Mouse (Mus musculus) MEL (cell line): ENCODE measurements around the gene Cmas.

ENCODE experiments used
- CHD1 ChIP-seq: IDR thresholded peaks from 2 replicates; pipeline ENCODE4 v1.6.1; 2012; ENCODE audit warnings: low read depth, mild to moderate bottlenecking, inconsistent platforms, low read length, improper control_type of control experiment
- CTCF ChIP-seq, 3 experiments: IDR thresholded peaks in 2 of 3; conservative IDR thresholded peaks in 1 of 3; 2 replicates each; pipeline ENCODE4 v1.5.1; 2011 to 2012; ENCODE audit warnings: low read length in 3 of 3, low read depth in 2 of 3, mild to moderate bottlenecking in 2 of 3, improper control_type of control experiment in 1 of 3, inconsistent platforms in 1 of 3, mixed read lengths in 1 of 3, moderate library complexity in 1 of 3; ENCODE audit not compliant: control insufficient read depth in 1 of 3, insufficient read depth in 1 of 3, poor library complexity in 1 of 3, severe bottlenecking in 1 of 3
- EP300 ChIP-seq, 2 experiments: IDR thresholded peaks; 2 replicates each; pipeline ENCODE4 v1.6.1; 2011; ENCODE audit warnings: improper control_type of control experiment in 2 of 2, low read length in 2 of 2, low read depth in 1 of 2, mild to moderate bottlenecking in 1 of 2
- GABPA ChIP-seq: IDR thresholded peaks from 2 replicates; pipeline ENCODE4 v1.6.1; 2012; ENCODE audit warnings: low read depth, mild to moderate bottlenecking, inconsistent platforms, low read length, improper control_type of control experiment, moderate library complexity
- KAT2A ChIP-seq: conservative IDR thresholded peaks from 2 replicates; pipeline ENCODE4 v1.6.1; 2012; ENCODE audit warnings: low read depth, low read length, improper control_type of control experiment, inconsistent platforms
- MAFK ChIP-seq: IDR thresholded peaks from 2 replicates; pipeline ENCODE4 v1.6.1; 2011; ENCODE audit warnings: low read depth, mild to moderate bottlenecking, low read length, improper control_type of control experiment, borderline replicate concordance
- RAD21 ChIP-seq: IDR thresholded peaks from 2 replicates; pipeline ENCODE4 v1.6.1; 2011; ENCODE audit warnings: mild to moderate bottlenecking, low read depth, low read length, improper control_type of control experiment
- SIN3A ChIP-seq: IDR thresholded peaks from 2 replicates; pipeline ENCODE4 v1.6.1; 2012; ENCODE audit warnings: low read length, improper control_type of control experiment, inconsistent platforms
- SMC3 ChIP-seq: IDR thresholded peaks from 2 replicates; pipeline ENCODE4 v1.6.1; 2011; ENCODE audit warnings: low read depth, low read length, improper control_type of control experiment
- ZNF384 ChIP-seq: IDR thresholded peaks from 2 replicates; pipeline ENCODE4 v1.6.1; 2012; ENCODE audit warnings: low read depth, mild to moderate bottlenecking, inconsistent platforms, low read length, improper control_type of control experiment

- TF ChIP-seq KAT2A: no peak
- no peak for TF ChIP-seq GABPA
- no peak for TF ChIP-seq EP300 (IDR thresholded peaks at IDR 0.05; ENCODE audit: low read depth in 1 of 2, low read length in 2 of 2)
- TF ChIP-seq CHD1: no peak
- no peak for TF ChIP-seq CTCF (IDR thresholded peaks at IDR 0.05 in 2 of 3, conservative IDR thresholded peaks at IDR 0.05 in 1 of 3; ENCODE audit: control insufficient read depth in 1 of 3, insufficient read depth in 1 of 3, low read depth in 2 of 3, low read length in 3 of 3, poor library complexity in 1 of 3, severe bottlenecking in 1 of 3)
- TF ChIP-seq ZNF384: no peak
- no peak for TF ChIP-seq RAD21
- TF ChIP-seq MAFK: no peak
- TF ChIP-seq SMC3: no peak
- TF ChIP-seq SIN3A: no peak
Observed at GRCm38 (mm10) chr6:142812969-142813368, 56.5 kb downstream of the Cmas start.
